In the genomic region with DNA sequence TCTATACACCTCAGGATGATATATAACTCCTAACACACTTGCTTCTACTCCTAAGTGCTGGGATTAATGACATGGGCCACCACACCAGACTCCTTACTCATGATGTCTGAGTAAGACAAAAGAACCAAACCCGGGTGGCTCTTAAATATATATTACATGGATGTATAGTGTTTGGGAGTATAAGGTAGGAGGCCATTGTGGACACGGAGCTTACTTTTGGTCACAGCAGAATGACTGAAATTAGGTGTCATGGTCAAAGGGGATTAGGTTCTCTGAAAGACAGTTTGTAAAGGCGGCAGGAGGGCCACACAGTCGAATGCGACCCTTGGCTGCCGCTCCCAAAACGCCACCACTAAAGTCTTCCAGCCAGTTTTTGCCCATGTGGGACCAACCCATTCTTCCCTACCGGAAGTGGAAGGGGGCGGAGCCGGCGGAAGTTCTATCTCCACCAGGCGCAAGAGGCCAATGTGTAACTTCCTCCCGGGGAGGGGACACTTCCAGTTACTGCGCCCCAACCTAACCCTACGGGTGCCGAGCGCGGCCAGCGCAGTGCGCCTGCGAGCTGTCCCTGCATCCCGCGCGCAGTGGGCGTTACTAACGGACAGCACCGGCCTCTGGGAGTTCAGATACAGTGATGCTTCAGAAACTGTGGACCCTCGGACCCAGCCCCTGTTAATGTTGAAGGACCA, we compare ENCODE assay signal across 7 mouse cellular contexts. TPM values are rescaled to one million over a fixed set of nuclear protein-coding genes. Genes with fewer than 3 reads are reported as not detected.
A peak's percentile ranks its signal among the peaks of the same experiment; 100 is the strongest.
DNase-seq lines count a peak whose midpoint lies in the region; ATAC-seq and TF ChIP-seq lines count a peak whose summit lies in the region.

No protein-coding gene starts in this region.

- H3K36me3 ChIP-seq in embryonic facial prominence, embryonic 10.5 days (replicated peaks): no peaks in the 10 kb centered on the region
- no peaks in the 10 kb centered on the region for H3K36me3 ChIP-seq in intestine, postnatal 0 days (ENCODE audit: control insufficient read depth, insufficient read depth)
- no peaks in the 10 kb centered on the region for H3K36me3 ChIP-seq in midbrain, embryonic 12.5 days
- H3K36me3 ChIP-seq in small intestine, adult 2 months (ENCODE audit: control insufficient read depth, insufficient read depth, low read length): no peaks in the 10 kb centered on the region

- peak; percentile 93 for DNase-seq in adrenal gland, postnatal 10 days
- peak; percentile 90 for DNase-seq in embryonic facial prominence, embryonic 10.5 days (ENCODE audit: low spot score)
- peak; percentile 26 for DNase-seq in gonadal fat pad, adult 2 months (ENCODE audit: low read depth)
- DNase-seq in left cerebral cortex, postnatal 4 days: peak; percentile 91

- ATAC-seq in intestine, postnatal 0 days: peak; percentile 93
- peak; percentile 97 for ATAC-seq in midbrain, embryonic 12.5 days (ENCODE audit: low FRiP score, low read depth)

- TF ChIP-seq CTCF in intestine, postnatal 0 days (IDR thresholded peaks at IDR 0.05; ENCODE audit: low read depth): no peak
- no peak for TF ChIP-seq CTCF in small intestine, adult 2 months (IDR thresholded peaks at IDR 0.05; ENCODE audit: extremely low read depth, insufficient read length, insufficient replicate concordance, low read depth, low read length)

- no peaks in the 10 kb centered on the region for H3K9me3 ChIP-seq in embryonic facial prominence, embryonic 10.5 days
- H3K9me3 ChIP-seq in intestine, postnatal 0 days (ENCODE audit: control insufficient read depth): no peaks in the 10 kb centered on the region
- no peaks in the 10 kb centered on the region for H3K9me3 ChIP-seq in midbrain, embryonic 12.5 days

- H3K27ac ChIP-seq in embryonic facial prominence, embryonic 10.5 days (replicated peaks): peak overlapping the region; percentile 77
- H3K27ac ChIP-seq in intestine, postnatal 0 days (ENCODE audit: low read depth, low read length): no peak overlapping the region
- peak overlapping the region; percentile 60 for H3K27ac ChIP-seq in midbrain, embryonic 12.5 days (replicated peaks)
- no peak overlapping the region for H3K27ac ChIP-seq in small intestine, adult 2 months (ENCODE audit: insufficient read depth, low read depth, low read length)

- 18% methylated on average over 28 of the region's 28 CpGs for WGBS in embryonic facial prominence, embryonic 10.5 days
- WGBS in intestine, postnatal 0 days: 26% methylated on average over 28 of the region's 28 CpGs
- 10% methylated on average over 28 of the region's 28 CpGs for WGBS in midbrain, embryonic 12.5 days
- WGBS in small intestine, adult 2 months: 20% methylated on average over 28 of the region's 28 CpGs

- H3K4me3 ChIP-seq in embryonic facial prominence, embryonic 10.5 days: peak overlapping the region; percentile 61
- peak overlapping the region; percentile 45 for H3K4me3 ChIP-seq in intestine, postnatal 0 days (ENCODE audit: low read depth, low read length)
- peak overlapping the region; percentile 48 for H3K4me3 ChIP-seq in midbrain, embryonic 12.5 days
- peak overlapping the region; percentile 65 for H3K4me3 ChIP-seq in small intestine, adult 2 months (ENCODE audit: low read depth, low read length)

- peak overlapping the region; percentile 65 for H3K4me2 ChIP-seq in intestine, postnatal 0 days (replicated peaks; ENCODE audit: low read depth)
- peak overlapping the region; percentile 58 for H3K4me2 ChIP-seq in midbrain, embryonic 12.5 days (replicated peaks)

- 0 out of 2 replicates have a peak overlapping the region, but pooled peaks have one; percentile 42 for H3K9ac ChIP-seq in intestine, postnatal 0 days (ENCODE audit: low read depth, low read length)
- peak overlapping the region; percentile 57 for H3K9ac ChIP-seq in midbrain, embryonic 12.5 days (replicated peaks)

- peaks cover 16% of the 10 kb centered on the region for H3K4me1 ChIP-seq in embryonic facial prominence, embryonic 10.5 days
- no peaks in the 10 kb centered on the region for H3K4me1 ChIP-seq in intestine, postnatal 0 days (replicated peaks; ENCODE audit: control insufficient read depth, insufficient read depth, low read length)
- H3K4me1 ChIP-seq in midbrain, embryonic 12.5 days: peaks cover 9% of the 10 kb centered on the region
- peaks cover 5% of the 10 kb centered on the region; the same call in 1 of the 2 replicates for H3K4me1 ChIP-seq in small intestine, adult 2 months (ENCODE audit: control insufficient read depth, insufficient read depth, insufficient read length, low read length)

- peak; percentile 33 for TF ChIP-seq POLR2A in small intestine, adult 2 months (IDR thresholded peaks at IDR 0.05; ENCODE audit: low read depth, low read length)

- peaks cover 22% of the 10 kb centered on the region; the same call in 1 of the 2 replicates for H3K27me3 ChIP-seq in embryonic facial prominence, embryonic 10.5 days (replicated peaks; ENCODE audit: low read depth, poor library complexity, severe bottlenecking)
- no peaks in the 10 kb centered on the region for H3K27me3 ChIP-seq in intestine, postnatal 0 days (replicated peaks; ENCODE audit: control insufficient read depth, insufficient read depth, low read length)
- H3K27me3 ChIP-seq in midbrain, embryonic 12.5 days: peaks cover 20% of the 10 kb centered on the region
- no peaks in the 10 kb centered on the region for H3K27me3 ChIP-seq in small intestine, adult 2 months (ENCODE audit: control insufficient read depth, insufficient read depth, low read length)

- intact Hi-C loops in left cerebral cortex, postnatal 4 days (cut with DNase I): no loop called here

RNA-seq across cellular contexts. Expression of a gene that starts 25.8 kb away (rescaled TPM):
- total RNA-seq in adrenal gland, postnatal 10 days (2021): 10 to 100 TPM; 11.2 to 13.4 TPM
- 30.1 and 31.9 TPM in 2 replicates for polyA plus RNA-seq in embryonic facial prominence, embryonic 10.5 days (2016; fragmentation: Nextera tagmentation; extraction: Ambion mirVana)
- polyA plus RNA-seq in gonadal fat pad, adult 2 months (2012; rRNA removed): 5.6 and 8.6 TPM in 2 replicates
- polyA plus RNA-seq in intestine, postnatal 0 days (2015; fragmentation: Nextera tagmentation; extraction: Ambion mirVana): 4.7 and 6.3 TPM in 2 replicates
- 10 to 100 TPM; 40.9 to 43.9 TPM for total RNA-seq in left cerebral cortex, postnatal 4 days (2021)
- polyA plus RNA-seq in midbrain, embryonic 12.5 days (2016; fragmentation: Nextera tagmentation; extraction: Ambion mirVana): 34.8 and 37.3 TPM in 2 replicates
- 3.2 and 8.2 TPM in 2 replicates for polyA plus RNA-seq in small intestine, adult 2 months (2012; rRNA removed)

RNA-seq across cellular contexts. Expression of a gene that starts 59.7 kb away (rescaled TPM):
- total RNA-seq in adrenal gland, postnatal 10 days (2021): 10 to 100 TPM; 30.1 to 32.9 TPM
- 47.8 and 48.7 TPM in 2 replicates for polyA plus RNA-seq in embryonic facial prominence, embryonic 10.5 days (2016; fragmentation: Nextera tagmentation; extraction: Ambion mirVana)
- polyA plus RNA-seq in gonadal fat pad, adult 2 months (2012; rRNA removed): 15.4 and 16.7 TPM in 2 replicates
- polyA plus RNA-seq in intestine, postnatal 0 days (2015; fragmentation: Nextera tagmentation; extraction: Ambion mirVana): 24.1 and 25.2 TPM in 2 replicates
- total RNA-seq in left cerebral cortex, postnatal 4 days (2021): 10 to 100 TPM; 41.1 to 42.9 TPM
- 44.8 and 47.6 TPM in 2 replicates for polyA plus RNA-seq in midbrain, embryonic 12.5 days (2016; fragmentation: Nextera tagmentation; extraction: Ambion mirVana)
- 8.9 and 25.9 TPM in 2 replicates for polyA plus RNA-seq in small intestine, adult 2 months (2012; rRNA removed)

Comparison
In these comparisons a context has a peak if more than half of its experiments do, and no peak if none do; other contexts are left out.
1. DNase-seq: peak in every context shown above with its lines; median percentile 93 in adrenal gland, postnatal 10 days; 91 in left cerebral cortex, postnatal 4 days; 90 in embryonic facial prominence, embryonic 10.5 days; 26 in gonadal fat pad, adult 2 months.
2. H3K27ac ChIP-seq: peak in embryonic facial prominence, embryonic 10.5 days (single experiment) and midbrain, embryonic 12.5 days (single experiment); none in intestine, postnatal 0 days (single experiment) and small intestine, adult 2 months (single experiment).
3. Peak in every context shown above with its lines, with median percentiles within 50 percentile points of each other: H3K4me3 ChIP-seq.